ENCODE assay signal across 8 mouse cellular contexts in genomic region chr2:161108933-161109371, GRCm38 (mm10). TPM values are rescaled to one million over a fixed set of nuclear protein-coding genes. Genes with fewer than 3 reads are reported as not detected.
DNase-seq lines count a peak whose midpoint lies in the region; ATAC-seq lines count a peak whose summit lies in the region.

Chd6 (minus strand) TSS chr2:161109075.

- peak within 1 kb of the TSS; percentile 99 for H3K4me3 ChIP-seq in hindbrain, embryonic 12.5 days

- peak within 1 kb of the TSS; percentile 77 for H3K4me2 ChIP-seq in hindbrain, embryonic 12.5 days (replicated peaks)

- H3K9ac ChIP-seq in hindbrain, embryonic 12.5 days = peak within 1 kb of the TSS; percentile 98

- peak within 1 kb of the TSS; percentile 98 for H3K27ac ChIP-seq in hindbrain, embryonic 12.5 days

- H3K27me3 ChIP-seq in hindbrain, embryonic 12.5 days = no peaks in the 10 kb centered on the region

- peak; percentile 99 for DNase-seq in NIH3T3 (ENCODE audit: low read depth)
- DNase-seq in cerebellum, postnatal 10 days = peak; percentile 99
- peak; percentile 99 for DNase-seq in frontal cortex, postnatal 10 days (ENCODE audit: low spot score in 2 of 2)
- DNase-seq in layer of hippocampus, postnatal 14 days (ENCODE audit: low spot score in 2 of 2) = peak; percentile 99 to 100
- peak; percentile 99 for DNase-seq in lung, postnatal 14 days
- peak; percentile 99 for DNase-seq in retina, adult 2 months (ENCODE audit: low read depth, low spot score)
- peak; percentile 98 to 99 for DNase-seq in thymus, postnatal 36 days

- H3K4me1 ChIP-seq in hindbrain, embryonic 12.5 days = peaks cover 22% of the 10 kb centered on the region

- no peaks in the 10 kb centered on the region for H3K9me3 ChIP-seq in hindbrain, embryonic 12.5 days (replicated peaks)

- H3K36me3 ChIP-seq in hindbrain, embryonic 12.5 days = no peaks in the 10 kb centered on the region

- ATAC-seq in hindbrain, embryonic 12.5 days (ENCODE audit: low FRiP score) = peak; percentile 99

- under 1% methylated on average over 26 of the region's 27 CpGs for WGBS in hindbrain, embryonic 12.5 days

RNA-seq across cellular contexts. Expression of gene Chd6, which starts in this region (rescaled TPM):
- 42.0 and 48.2 TPM in 2 replicates for polyA plus RNA-seq in hindbrain, embryonic 12.5 days (2016; fragmentation: Nextera tagmentation; extraction: Ambion mirVana)
- 10 to 100 TPM; 56.7 to 68.5 TPM for total RNA-seq in layer of hippocampus, postnatal 14 days (2021)

Comparison
In these comparisons a context has a peak if more than half of its experiments do, and no peak if none do; other contexts are left out.
1. Peak in every context shown above with its lines: DNase-seq, ATAC-seq, H3K4me3 ChIP-seq and H3K27ac ChIP-seq.